Mouse (Mus musculus) embryonic facial prominence, embryonic 14.5 days (tissue): ENCODE data around the gene Cdk11b. TPM values are rescaled to one million over a fixed set of nuclear protein-coding genes. Genes with fewer than 3 reads are reported as not detected.
A peak's percentile ranks its signal among the peaks of the same experiment; 100 is the strongest.

ENCODE experiments used
- ATAC-seq: fragments of 200-750 bp; cut with Nextera tagmentation; 2 replicates; pipeline ENCODE4 v1.8.0; 2017; ENCODE audit warnings: low read depth, moderate number of reproducible peaks, moderate TSS enrichment
- DNase-seq: peaks from one replicate; pipeline ENCODE4 v3.0.0-alpha.2; 2015; ENCODE audit warnings: low spot score
- H3K27ac ChIP-seq: fragments of 300-500 bp; sonication (generic); replicated peaks from 2 replicates; pipeline ENCODE4 v1.5.1; 2014; ENCODE audit warnings: low read depth, mild to moderate bottlenecking, low read length, moderate library complexity
- H3K27me3 ChIP-seq: fragments of 300-500 bp; sonication (generic); replicated peaks from 2 replicates; pipeline ENCODE4 v1.6.1; 2014; ENCODE audit warnings: low read length; ENCODE audit not compliant: control insufficient read depth, insufficient read depth
- H3K36me3 ChIP-seq: fragments of 300-500 bp; sonication (generic); 2 replicates; pipeline ENCODE4 v1.6.1; 2014; ENCODE audit warnings: low read length, mixed read lengths; ENCODE audit not compliant: control insufficient read depth, insufficient read depth
- H3K4me1 ChIP-seq: fragments of 300-500 bp; sonication (generic); 2 replicates; pipeline ENCODE4 v1.6.1; 2014; ENCODE audit warnings: antibody characterized with exemption, low read length; ENCODE audit not compliant: control insufficient read depth, insufficient read depth
- H3K4me2 ChIP-seq: fragments of 300-500 bp; sonication (generic); 2 replicates; pipeline ENCODE4 v1.6.1; 2014; ENCODE audit warnings: low read depth, mild to moderate bottlenecking, low read length, moderate library complexity, mixed read lengths
- H3K4me3 ChIP-seq: fragments of 300-500 bp; sonication (generic); 2 replicates; pipeline ENCODE4 v1.5.1; 2014; ENCODE audit warnings: low read depth, mild to moderate bottlenecking, low read length
- H3K9ac ChIP-seq: fragments of 300-500 bp; sonication (generic); 2 replicates; pipeline ENCODE4 v1.6.1; 2014; ENCODE audit warnings: low read depth, mild to moderate bottlenecking, low read length, moderate library complexity, mixed read lengths
- H3K9me3 ChIP-seq: fragments of 300-500 bp; sonication (generic); 2 replicates; pipeline ENCODE4 v1.6.1; 2016; ENCODE audit warnings: low read length; ENCODE audit not compliant: control insufficient read depth
- WGBS: fragments of 180-500 bp; shearing (Covaris S2); extraction: QIAGEN DNeasy Blood & Tissue Kit; methylation state at CpG from one replicate; pipeline ENCODE4 v1.1.7; 2014; 5-methylcytosine and 5-hydroxymethylcytosine counted together
- polyA plus RNA-seq: library from polyadenylated mRNA; unstranded; fragments of >200 nt; fragmentation: Nextera tagmentation; extraction: Ambion mirVana; gene quantifications from 2 replicates; pipeline ENCODE4 v1.2.1, GENCODE M21; 2014

Cdk11b gene
- polyA plus RNA-seq, 1 experiment from 2014 or later: 47.1 TPM

DNA sequence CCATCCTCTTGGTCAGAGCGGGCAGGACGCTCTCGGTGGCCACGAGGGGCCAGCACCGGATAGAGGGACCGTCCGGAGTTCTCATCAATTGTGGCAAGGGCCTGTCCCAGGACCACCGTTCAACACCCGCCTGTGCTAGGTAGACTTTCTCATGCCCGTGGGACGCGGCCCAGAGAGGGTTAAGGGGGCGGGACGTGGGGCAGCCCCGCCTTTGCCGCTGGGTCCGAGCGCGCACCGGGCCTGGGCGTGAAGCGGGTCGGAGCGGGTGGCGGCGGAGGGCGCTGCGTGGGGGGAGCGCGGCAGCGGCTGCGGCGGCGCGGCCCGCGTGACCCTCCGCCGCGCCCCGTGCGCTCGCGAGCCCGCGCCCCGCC is 69.4 kb downstream of the Cdk11b start, which contains the start of gene Fndc10:
Gene Fndc10 (plus strand): TSS at position 232 of the 371 bp plus-strand sequence.
- Histone ChIP-seq H3K4me1 (peaks cover 16% of the 10 kb centered on the region), H3K9ac (peak within 1 kb of the TSS; percentile 78), H3K27me3 (no peaks in the 10 kb centered on the region; the same call in 1 of the 2 replicates), H3K9me3 (no peaks in the 10 kb centered on the region), H3K36me3 (no peaks in the 10 kb centered on the region), H3K4me3 (peak within 1 kb of the TSS; percentile 75), H3K4me2 (peak within 1 kb of the TSS; percentile 94), H3K27ac (peak within 1 kb of the TSS; percentile 77)
- DNase-seq (peak; percentile 75), ATAC-seq (peak; percentile 90)
- 1% methylated on average over 24 of the region's 47 CpGs for WGBS

DNA sequence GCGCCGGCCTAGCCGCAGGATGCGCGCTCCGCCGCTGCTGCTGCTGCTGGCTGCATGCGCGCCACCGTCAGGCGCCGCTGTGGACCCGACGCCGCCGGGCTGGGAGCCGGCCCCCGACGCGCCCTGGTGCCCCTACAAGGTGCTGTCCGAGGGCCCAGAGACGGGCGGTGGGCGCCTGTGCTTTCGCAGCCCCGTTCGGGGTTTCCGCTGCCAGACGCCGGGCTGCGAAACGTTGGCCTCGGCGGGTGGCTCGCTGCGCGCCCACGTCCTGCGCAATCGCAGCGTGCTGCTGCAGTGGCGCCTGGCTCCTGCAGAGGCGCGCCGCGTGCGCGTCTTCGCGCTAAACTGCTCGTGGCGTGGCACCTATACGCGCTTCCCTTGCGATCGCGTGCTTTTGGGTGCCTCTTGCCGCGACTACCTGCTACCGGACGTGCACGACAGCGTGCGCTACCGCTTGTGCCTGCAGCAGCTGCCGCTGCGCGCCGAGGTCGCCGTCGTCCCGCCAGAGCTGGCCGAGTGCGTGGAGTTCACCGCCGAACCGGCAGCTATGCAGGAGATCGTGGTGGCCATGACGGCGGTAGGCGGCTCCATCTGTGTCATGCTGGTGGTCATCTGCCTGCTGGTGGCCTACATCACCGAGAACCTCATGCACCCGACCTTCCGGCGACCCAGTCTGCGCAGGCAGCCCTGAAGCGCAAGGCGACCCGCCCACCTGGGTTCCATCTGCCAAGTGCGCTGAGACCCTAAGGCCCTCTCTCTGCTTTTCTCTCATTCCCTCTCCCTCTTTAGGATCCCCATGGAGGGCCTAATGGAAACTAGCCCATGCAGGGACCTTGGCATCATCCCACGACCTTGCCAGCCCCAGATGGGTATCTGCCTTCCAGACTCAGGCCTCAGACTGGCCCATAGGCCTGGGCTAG is 70.1 kb downstream of the Cdk11b start:
- Histone ChIP-seq H3K9me3 (no peaks in the 10 kb centered on the region), H3K4me3 (peak overlapping the region; percentile 75), H3K27me3 (no peaks in the 10 kb centered on the region; the same call in 1 of the 2 replicates), H3K9ac (peak overlapping the region; percentile 78), H3K36me3 (no peaks in the 10 kb centered on the region), H3K4me1 (peaks cover 16% of the 10 kb centered on the region), H3K27ac (peak overlapping the region; percentile 77), H3K4me2 (peak overlapping the region; percentile 94)
- WGBS: 3% methylated on average over 44 of the region's 92 CpGs
- ATAC-seq (peak; percentile 89), DNase-seq (peak; percentile 82)

GRCm38 (mm10) chr4:155695531-155696062 is 70.9 kb downstream of the Cdk11b start:
- H3K4me3 ChIP-seq: peak overlapping the region; percentile 75
- no peaks in the 10 kb centered on the region for H3K36me3 ChIP-seq
- peak overlapping the region; percentile 94 for H3K4me2 ChIP-seq
- ATAC-seq (no peak), DNase-seq (no peak)
- H3K27me3 ChIP-seq: no peaks in the 10 kb centered on the region; the same call in 1 of the 2 replicates
- H3K9ac ChIP-seq: peak overlapping the region; percentile 78
- peaks cover 16% of the 10 kb centered on the region for H3K4me1 ChIP-seq
- 76% methylated on average over 4 of the region's 4 CpGs for WGBS
- no peak overlapping the region for H3K27ac ChIP-seq
- H3K9me3 ChIP-seq: no peaks in the 10 kb centered on the region

GRCm38 (mm10) chr4:155696261-155697255 is 71.9 kb downstream of the Cdk11b start:
- H3K27ac ChIP-seq: no peak overlapping the region
- peak overlapping the region; percentile 78 for H3K9ac ChIP-seq
- 70% methylated on average over 16 of the region's 16 CpGs for WGBS
- H3K4me3 ChIP-seq: no peak overlapping the region; the same call in 1 of the 2 replicates
- DNase-seq: no peak
- peak overlapping the region; percentile 94 for H3K4me2 ChIP-seq
- H3K27me3 ChIP-seq: no peaks in the 10 kb centered on the region; the same call in 1 of the 2 replicates
- ATAC-seq: no peak
- H3K36me3 ChIP-seq: no peaks in the 10 kb centered on the region
- H3K9me3 ChIP-seq: no peaks in the 10 kb centered on the region
- H3K4me1 ChIP-seq: peaks cover 16% of the 10 kb centered on the region

Other genes starting within 250 kb of the Cdk11b start
- not detected in 2 replicates for gene Gabrd, start 226.7 kb upstream of the Cdk11b start, polyA plus RNA-seq
- gene Cfap74, start 215.7 kb upstream of the Cdk11b start, polyA plus RNA-seq: 4.4 and 4.5 TPM in 2 replicates
- 0.54 and 1.3 TPM in 2 replicates for gene Tmem52, start 155.7 kb upstream of the Cdk11b start, polyA plus RNA-seq
- gene Gnb1, start 133.5 kb upstream of the Cdk11b start, polyA plus RNA-seq: 448 and 484 TPM in 2 replicates
- 89.2 and 94.5 TPM in 2 replicates for gene Nadk, start 62.5 kb upstream of the Cdk11b start, polyA plus RNA-seq
- 9.2 and 10.3 TPM in 2 replicates for gene Slc35e2, start 23.4 kb upstream of the Cdk11b start, polyA plus RNA-seq
- gene Gm10563, start 20.6 kb downstream of the Cdk11b start, polyA plus RNA-seq: not detected in 2 replicates
- gene Mmp23, start 28.5 kb downstream of the Cdk11b start, polyA plus RNA-seq: 29.4 and 31.2 TPM in 2 replicates
- gene Mib2, start 44.3 kb downstream of the Cdk11b start, polyA plus RNA-seq: 24.8 and 27.3 TPM in 2 replicates
- gene Fndc10, start 69.5 kb downstream of the Cdk11b start, polyA plus RNA-seq: 6.3 and 6.9 TPM in 2 replicates
- gene Ssu72, start 79.9 kb downstream of the Cdk11b start, polyA plus RNA-seq: 133 and 146 TPM in 2 replicates
- gene Tmem240, start 109.9 kb downstream of the Cdk11b start, polyA plus RNA-seq: 0.87 and 0.92 TPM in 2 replicates
- gene Atad3a, start 136.2 kb downstream of the Cdk11b start, polyA plus RNA-seq: 77.0 and 77.9 TPM in 2 replicates
- 12.7 and 14.9 TPM in 2 replicates for gene Vwa1, start 149.8 kb downstream of the Cdk11b start, polyA plus RNA-seq
- gene Tmem88b, start 161.0 kb downstream of the Cdk11b start, polyA plus RNA-seq: 0.92 and 1.2 TPM in 2 replicates
- not detected in 2 replicates for gene Ankrd65, start 165.6 kb downstream of the Cdk11b start, polyA plus RNA-seq
- gene Mrpl20, start 178.0 kb downstream of the Cdk11b start, polyA plus RNA-seq: 199 and 219 TPM in 2 replicates
- 163 and 175 TPM in 2 replicates for gene Ccnl2, start 187.6 kb downstream of the Cdk11b start, polyA plus RNA-seq
- gene Aurkaip1, start 206.4 kb downstream of the Cdk11b start, polyA plus RNA-seq: 126 and 129 TPM in 2 replicates
- 138 and 142 TPM in 2 replicates for gene Mxra8, start 214.8 kb downstream of the Cdk11b start, polyA plus RNA-seq
- 9.7 and 12.0 TPM in 2 replicates for gene Dvl1, start 222.5 kb downstream of the Cdk11b start, polyA plus RNA-seq
- gene Tas1r3, start 238.5 kb downstream of the Cdk11b start, polyA plus RNA-seq: 0.36 and 0.38 TPM in 2 replicates
- 15.6 and 16.5 TPM in 2 replicates for gene Cptp, start 244.6 kb downstream of the Cdk11b start, polyA plus RNA-seq
- 53.5 and 68.4 TPM in 2 replicates for gene Ints11, start 244.7 kb downstream of the Cdk11b start, polyA plus RNA-seq